Mouse (Mus musculus) midbrain, embryonic 16.5 days (tissue): ENCODE results near the gene Erbb4. TPM values are rescaled to one million over a fixed set of nuclear protein-coding genes. Genes with fewer than 3 reads are reported as not detected.

ENCODE experiments used
- ATAC-seq: fragments of 200-750 bp; cut with Nextera tagmentation; 2 replicates; pipeline ENCODE4 v1.8.0; 2017; ENCODE audit warnings: moderate TSS enrichment
- H3K27ac ChIP-seq: fragments of 300-500 bp; sonication (generic); 2 replicates; pipeline ENCODE4 v1.5.1; 2014; ENCODE audit warnings: mild to moderate bottlenecking, low read length, mixed read lengths
- H3K27me3 ChIP-seq: fragments of 300-500 bp; sonication (generic); 2 replicates; pipeline ENCODE4 v1.6.1; 2014; ENCODE audit warnings: low read depth, low read length, mixed read lengths; ENCODE audit not compliant: control insufficient read depth, insufficient read depth
- H3K36me3 ChIP-seq: fragments of 300-500 bp; sonication (generic); 2 replicates; pipeline ENCODE4 v1.6.1; 2014; ENCODE audit warnings: mild to moderate bottlenecking, low read length, moderate library complexity, mixed read lengths; ENCODE audit not compliant: control insufficient read depth, insufficient read depth
- H3K4me1 ChIP-seq: fragments of 300-500 bp; sonication (generic); 2 replicates; pipeline ENCODE4 v1.6.1; 2014; ENCODE audit warnings: mild to moderate bottlenecking, low read length, mixed read lengths; ENCODE audit not compliant: control insufficient read depth, insufficient read depth
- H3K4me2 ChIP-seq: fragments of 300-500 bp; sonication (generic); 2 replicates; pipeline ENCODE4 v1.6.1; 2014; ENCODE audit warnings: mild to moderate bottlenecking, low read length, mixed read lengths
- H3K4me3 ChIP-seq: fragments of 300-500 bp; sonication (generic); 2 replicates; pipeline ENCODE4 v1.5.1; 2014; ENCODE audit warnings: low read depth, mild to moderate bottlenecking, low read length, moderate library complexity, mixed read lengths
- H3K9ac ChIP-seq: fragments of 300-500 bp; sonication (generic); 2 replicates; pipeline ENCODE4 v1.6.1; 2014; ENCODE audit warnings: low read depth, low read length, mixed read lengths
- H3K9me3 ChIP-seq: fragments of 300-500 bp; sonication (generic); replicated peaks from 2 replicates; pipeline ENCODE4 v1.6.1; 2014; ENCODE audit warnings: mild to moderate bottlenecking, low read length, mixed read lengths; ENCODE audit not compliant: control insufficient read depth, poor library complexity, severe bottlenecking
- WGBS: fragments of 180-500 bp; shearing (Covaris S2); extraction: QIAGEN DNeasy Blood & Tissue Kit; methylation state at CpG from one replicate; pipeline ENCODE4 v1.1.7; 2014; 5-methylcytosine and 5-hydroxymethylcytosine counted together
- polyA plus RNA-seq: library from polyadenylated mRNA; unstranded; fragments of >200 nt; fragmentation: Nextera tagmentation; extraction: Ambion mirVana; gene quantifications from 2 replicates; pipeline ENCODE4 v1.2.1, GENCODE M21; 2015

Erbb4 gene
- polyA plus RNA-seq: 10.5 and 13.9 TPM in 2 replicates

GRCm38 (mm10) chr1:69107485-69108158, at the start of gene Erbb4:
TSS of gene Erbb4 (minus strand) at chr1:69108059.
- H3K36me3 ChIP-seq: no peaks in the 10 kb centered on the region
- H3K9me3 ChIP-seq: no peaks in the 10 kb centered on the region
- peak within 1 kb of the TSS; percentile 67 for H3K9ac ChIP-seq
- H3K4me1 ChIP-seq: peaks cover 14% of the 10 kb centered on the region
- WGBS: under 1% methylated on average over 62 of the region's 63 CpGs
- peak; percentile 73 for ATAC-seq
- peak within 1 kb of the TSS; percentile 62 for H3K4me3 ChIP-seq
- no peaks in the 10 kb centered on the region for H3K27me3 ChIP-seq
- peak within 1 kb of the TSS; percentile 67 for H3K27ac ChIP-seq
- H3K4me2 ChIP-seq: peak within 1 kb of the TSS; percentile 85

GRCm38 (mm10) chr1:69157346-69157745, 49.5 kb upstream of the Erbb4 start:
- peak; percentile 89 for ATAC-seq
- Histone ChIP-seq H3K27ac (no peak overlapping the region), H3K4me3 (no peak overlapping the region), H3K9me3 (no peaks in the 10 kb centered on the region), H3K4me1 (peaks cover 3% of the 10 kb centered on the region; the same call in 1 of the 2 replicates), H3K36me3 (no peaks in the 10 kb centered on the region), H3K4me2 (no peak overlapping the region), H3K27me3 (no peaks in the 10 kb centered on the region), H3K9ac (no peak overlapping the region)
- WGBS: 28% methylated on average over 2 of the region's 2 CpGs

- Histone ChIP-seq H3K4me3 (no peak overlapping the region), H3K27me3 (no peaks in the 10 kb centered on the region; the same call in 1 of the 2 replicates), H3K4me2 (no peak overlapping the region), H3K9me3 (no peaks in the 10 kb centered on the region), H3K36me3 (no peaks in the 10 kb centered on the region), H3K9ac (no peak overlapping the region), H3K4me1 (no peaks in the 10 kb centered on the region), H3K27ac (no peak overlapping the region)
- ATAC-seq: no peak
These were observed 33.5 kb upstream of the Erbb4 start for GRCm38 (mm10) chr1:69141341-69141740.

GRCm38 (mm10) chr1:69139519-69139868, 31.6 kb upstream of the Erbb4 start:
- ATAC-seq: no peak
- Histone ChIP-seq H3K9ac (no peak overlapping the region), H3K4me1 (no peaks in the 10 kb centered on the region), H3K4me2 (no peak overlapping the region), H3K27me3 (no peaks in the 10 kb centered on the region; the same call in 1 of the 2 replicates), H3K4me3 (no peak overlapping the region), H3K27ac (no peak overlapping the region), H3K9me3 (no peaks in the 10 kb centered on the region), H3K36me3 (no peaks in the 10 kb centered on the region)
- WGBS: 57% methylated on average over 6 of the region's 6 CpGs

- Histone ChIP-seq H3K4me2 (no peak overlapping the region), H3K27me3 (no peaks in the 10 kb centered on the region; the same call in 1 of the 2 replicates), H3K36me3 (no peaks in the 10 kb centered on the region), H3K27ac (no peak overlapping the region), H3K9ac (no peak overlapping the region), H3K4me1 (no peaks in the 10 kb centered on the region), H3K4me3 (no peak overlapping the region), H3K9me3 (no peaks in the 10 kb centered on the region)
- WGBS: 43% methylated on average over 4 of the region's 4 CpGs
- no peak for ATAC-seq
These were observed 31.1 kb upstream of the Erbb4 start for GRCm38 (mm10) chr1:69138856-69139518.

- ATAC-seq: no peak
- Histone ChIP-seq H3K4me2 (no peak overlapping the region), H3K27ac (no peak overlapping the region), H3K4me1 (no peaks in the 10 kb centered on the region), H3K9ac (no peak overlapping the region), H3K36me3 (no peaks in the 10 kb centered on the region), H3K27me3 (no peaks in the 10 kb centered on the region), H3K9me3 (no peaks in the 10 kb centered on the region), H3K4me3 (no peak overlapping the region)
- 92% methylated on average over 1 of the region's 1 CpGs for WGBS
These were observed 16.4 kb upstream of the Erbb4 start for GRCm38 (mm10) chr1:69124147-69124848.

GRCm38 (mm10) chr1:69118249-69118938, 10.5 kb upstream of the Erbb4 start:
- 77% methylated on average over 4 of the region's 4 CpGs for WGBS

GRCm38 (mm10) chr1:69108159-69108925, 483 bp upstream of the Erbb4 start:
- H3K36me3 ChIP-seq: no peaks in the 10 kb centered on the region
- no peaks in the 10 kb centered on the region for H3K27me3 ChIP-seq
- H3K9me3 ChIP-seq: no peaks in the 10 kb centered on the region
- H3K4me1 ChIP-seq: peaks cover 13% of the 10 kb centered on the region
- peak overlapping the region; percentile 85 for H3K4me2 ChIP-seq
- WGBS: 2% methylated on average over 20 of the region's 20 CpGs
- peak overlapping the region; percentile 62 for H3K4me3 ChIP-seq
- peak overlapping the region; percentile 67 for H3K9ac ChIP-seq
- peak; percentile 68 for ATAC-seq
- peak overlapping the region; percentile 67; the same call in 1 of the 2 replicates for H3K27ac ChIP-seq

More at GRCm38 (mm10) chr1:69118249-69118938, 10.5 kb upstream of the Erbb4 start:
- H3K4me1 ChIP-seq: no peaks in the 10 kb centered on the region; the same call in 1 of the 2 replicates
- H3K9ac ChIP-seq: no peak overlapping the region
- H3K36me3 ChIP-seq: no peaks in the 10 kb centered on the region
- H3K27ac ChIP-seq: no peak overlapping the region
- H3K27me3 ChIP-seq: no peaks in the 10 kb centered on the region
- H3K4me3 ChIP-seq: no peak overlapping the region
- no peak overlapping the region for H3K4me2 ChIP-seq
- ATAC-seq: peak; percentile 54; the same call in 1 of the 2 replicates
- no peaks in the 10 kb centered on the region for H3K9me3 ChIP-seq
